Mouse (Mus musculus): ENCODE measurements around the gene Ptgir. TPM values are rescaled to one million over a fixed set of nuclear protein-coding genes. Genes with fewer than 3 reads are reported as not detected.

Ptgir gene
- polyA plus RNA-seq, 1 experiment from 2014 or later = 1.6 TPM

- ATAC-seq (ENCODE audit: insufficient read depth) (no peak), DNase-seq (no peak)
- Histone ChIP-seq H3K36me3 (ENCODE audit: insufficient read depth) (peaks cover 55% of the 10 kb centered on the region), H3K4me1 (ENCODE audit: insufficient read depth) (no peaks in the 10 kb centered on the region), H3K9ac (no peak overlapping the region), H3K9me3 (ENCODE audit: low read depth, low read length) (no peaks in the 10 kb centered on the region), H3K27ac (ENCODE audit: low read depth) (no peak overlapping the region), H3K27me3 (ENCODE audit: insufficient read depth, low read length) (no peaks in the 10 kb centered on the region; the same call in 1 of the 2 replicates), H3K4me3 (ENCODE audit: low read depth, low read length) (no peak overlapping the region), H3K4me2 (no peak overlapping the region)
- WGBS = 79% methylated on average over 18 of the region's 18 CpGs
- no peak for TF ChIP-seq CTCF (IDR thresholded peaks at IDR 0.05; ENCODE audit: low read depth)
These were observed 8.4 kb downstream of the Ptgir start for GRCm38 (mm10) chr7:16914453-16915343.

GRCm38 (mm10) chr7:16915461-16916340 is 9.4 kb downstream of the Ptgir start:
- TF ChIP-seq CTCF (IDR thresholded peaks at IDR 0.05; ENCODE audit: low read depth) = no peak
- H3K4me3 ChIP-seq (ENCODE audit: low read depth, low read length) = no peak overlapping the region
- no peaks in the 10 kb centered on the region for H3K4me1 ChIP-seq (ENCODE audit: insufficient read depth)
- DNase-seq (no peak), ATAC-seq (ENCODE audit: insufficient read depth) (no peak)
- no peak overlapping the region for H3K4me2 ChIP-seq
- WGBS = 84% methylated on average over 32 of the region's 32 CpGs
- no peaks in the 10 kb centered on the region for H3K27me3 ChIP-seq (ENCODE audit: insufficient read depth, low read length)
- peaks cover 61% of the 10 kb centered on the region for H3K36me3 ChIP-seq (ENCODE audit: insufficient read depth)
- no peak overlapping the region for H3K27ac ChIP-seq (ENCODE audit: low read depth)
- no peak overlapping the region for H3K9ac ChIP-seq
- H3K9me3 ChIP-seq (ENCODE audit: low read depth, low read length) = no peaks in the 10 kb centered on the region

GRCm38 (mm10) chr7:16916342-16917265 is 10.3 kb downstream of the Ptgir start:
- no peak overlapping the region for H3K4me2 ChIP-seq
- H3K4me3 ChIP-seq (ENCODE audit: low read depth, low read length) = no peak overlapping the region
- H3K9ac ChIP-seq = no peak overlapping the region
- H3K9me3 ChIP-seq (ENCODE audit: low read depth, low read length) = no peaks in the 10 kb centered on the region
- peaks cover 7% of the 10 kb centered on the region; the same call in 1 of the 2 replicates for H3K4me1 ChIP-seq (ENCODE audit: insufficient read depth)
- 51% methylated on average over 30 of the region's 30 CpGs for WGBS
- no peak for TF ChIP-seq CTCF (IDR thresholded peaks at IDR 0.05; ENCODE audit: low read depth)
- no peak overlapping the region for H3K27ac ChIP-seq (ENCODE audit: low read depth)
- peaks cover 69% of the 10 kb centered on the region for H3K36me3 ChIP-seq (ENCODE audit: insufficient read depth)
- DNase-seq (no peak), ATAC-seq (ENCODE audit: insufficient read depth) (no peak)
- H3K27me3 ChIP-seq (ENCODE audit: insufficient read depth, low read length) = no peaks in the 10 kb centered on the region

- Histone ChIP-seq H3K4me3 (ENCODE audit: low read depth, low read length) (no peak overlapping the region), H3K27ac (ENCODE audit: low read depth) (no peak overlapping the region), H3K27me3 (ENCODE audit: insufficient read depth, low read length) (no peaks in the 10 kb centered on the region), H3K36me3 (ENCODE audit: insufficient read depth) (peaks cover 77% of the 10 kb centered on the region), H3K4me1 (ENCODE audit: insufficient read depth) (peaks cover 14% of the 10 kb centered on the region), H3K4me2 (no peak overlapping the region), H3K9ac (no peak overlapping the region), H3K9me3 (ENCODE audit: low read depth, low read length) (no peaks in the 10 kb centered on the region)
- no peak for TF ChIP-seq CTCF (IDR thresholded peaks at IDR 0.05; ENCODE audit: low read depth)
- 45% methylated on average over 11 of the region's 11 CpGs for WGBS
- ATAC-seq (ENCODE audit: insufficient read depth) (no peak), DNase-seq (no peak)
These were observed 11.2 kb downstream of the Ptgir start for GRCm38 (mm10) chr7:16917447-16917846.

GRCm38 (mm10) chr7:16918014-16918413 is 11.7 kb downstream of the Ptgir start:
- Histone ChIP-seq H3K9ac (no peak overlapping the region), H3K4me1 (ENCODE audit: insufficient read depth) (peaks cover 17% of the 10 kb centered on the region), H3K27me3 (ENCODE audit: insufficient read depth, low read length) (no peaks in the 10 kb centered on the region), H3K9me3 (ENCODE audit: low read depth, low read length) (no peaks in the 10 kb centered on the region), H3K4me3 (ENCODE audit: low read depth, low read length) (no peak overlapping the region), H3K27ac (ENCODE audit: low read depth) (no peak overlapping the region; the same call in 1 of the 2 replicates), H3K36me3 (ENCODE audit: insufficient read depth) (peaks cover 77% of the 10 kb centered on the region), H3K4me2 (no peak overlapping the region)
- ATAC-seq (ENCODE audit: insufficient read depth) = no peak
- DNase-seq = no peak
- WGBS = 83% methylated on average over 9 of the region's 9 CpGs
- TF ChIP-seq CTCF (IDR thresholded peaks at IDR 0.05; ENCODE audit: low read depth) = no peak

- Histone ChIP-seq H3K9ac (no peak overlapping the region), H3K27me3 (ENCODE audit: insufficient read depth, low read length) (no peaks in the 10 kb centered on the region), H3K4me3 (ENCODE audit: low read depth, low read length) (no peak overlapping the region), H3K36me3 (ENCODE audit: insufficient read depth) (peaks cover 77% of the 10 kb centered on the region), H3K9me3 (ENCODE audit: low read depth, low read length) (no peaks in the 10 kb centered on the region), H3K27ac (ENCODE audit: low read depth) (no peak overlapping the region), H3K4me1 (ENCODE audit: insufficient read depth) (peaks cover 17% of the 10 kb centered on the region), H3K4me2 (no peak overlapping the region)
- TF ChIP-seq CTCF (IDR thresholded peaks at IDR 0.05; ENCODE audit: low read depth) = no peak
- ATAC-seq (ENCODE audit: insufficient read depth) = no peak
- no peak for DNase-seq
- WGBS = 73% methylated on average over 3 of the region's 3 CpGs
These were observed 12.4 kb downstream of the Ptgir start for GRCm38 (mm10) chr7:16918670-16919069.

Data from lung, embryonic 14.5 days (tissue).